Mouse (Mus musculus): ENCODE measurements around the gene Slco3a1. TPM values are rescaled to one million over a fixed set of nuclear protein-coding genes. Genes with fewer than 3 reads are reported as not detected.
"Not testable (repeated sequence)": the region's sequence is repeated elsewhere in the genome, so short reads cannot be mapped to it uniquely, and the experiment has no call there.

Gene Slco3a1
- total RNA-seq, 2 experiments from 2014 or later: 39.1 to 57.9 TPM

GRCm38 (mm10) chr7:74408601-74409323 is 145.8 kb downstream of the Slco3a1 start:
- no peak for DNase-seq (ENCODE audit: low spot score in 2 of 2)
- intact Hi-C loops (cut with DNase I): no loop called here

- intact Hi-C loops (cut with DNase I); DNase-seq (ENCODE audit: low spot score in 2 of 2): not testable (repeated sequence)
Measured at GRCm38 (mm10) chr7:74407851-74408250, 146.7 kb downstream of the Slco3a1 start.

GRCm38 (mm10) chr7:74399729-74400128 is 154.9 kb downstream of the Slco3a1 start:
- intact Hi-C loops (cut with DNase I): no loop called here
- DNase-seq (ENCODE audit: low spot score in 2 of 2): no peak

- DNase-seq (ENCODE audit: low spot score in 2 of 2): no peak
- intact Hi-C loops (cut with DNase I): no loop called here
Measured at GRCm38 (mm10) chr7:74399154-74399553, 155.4 kb downstream of the Slco3a1 start.

GRCm38 (mm10) chr7:74398326-74398725 is 156.3 kb downstream of the Slco3a1 start:
- no peak for DNase-seq (ENCODE audit: low spot score in 2 of 2)
- intact Hi-C loops (cut with DNase I): no loop called here

GRCm38 (mm10) chr7:74391451-74391873 is 163.1 kb downstream of the Slco3a1 start:
- intact Hi-C loops (cut with DNase I): no loop called here
- DNase-seq (ENCODE audit: low spot score in 2 of 2): no peak

- no peak for DNase-seq (ENCODE audit: low spot score in 2 of 2)
- intact Hi-C loops (cut with DNase I): no loop called here
Measured at GRCm38 (mm10) chr7:74389570-74389969, 165.0 kb downstream of the Slco3a1 start.

GRCm38 (mm10) chr7:74386257-74386656 is 168.3 kb downstream of the Slco3a1 start:
- no peak for DNase-seq (ENCODE audit: low spot score in 2 of 2)
- intact Hi-C loops (cut with DNase I): no loop called here

GRCm38 (mm10) chr7:74383040-74383666 is 171.4 kb downstream of the Slco3a1 start:
- intact Hi-C loops (cut with DNase I): no loop called here
- DNase-seq (ENCODE audit: low spot score in 2 of 2): no peak

GRCm38 (mm10) chr7:74382286-74382685 is 172.3 kb downstream of the Slco3a1 start:
- intact Hi-C loops (cut with DNase I): no loop called here
- no peak for DNase-seq (ENCODE audit: low spot score in 2 of 2)

- intact Hi-C loops (cut with DNase I): no loop called here
- peak in 1 of 2 experiments; percentile 26 for DNase-seq (ENCODE audit: low spot score in 2 of 2)
Measured at GRCm38 (mm10) chr7:74381881-74382281, 172.7 kb downstream of the Slco3a1 start.

- intact Hi-C loops (cut with DNase I): no loop called here
- DNase-seq (ENCODE audit: low spot score in 2 of 2): no peak
Measured at GRCm38 (mm10) chr7:74381051-74381450, 173.5 kb downstream of the Slco3a1 start.

GRCm38 (mm10) chr7:74377909-74378308 is 176.7 kb downstream of the Slco3a1 start:
- intact Hi-C loops (cut with DNase I): loop anchor here (5.0 kb wide), 1 partner anchor 44 kb away; no protein-coding TSS in a partner anchor
- DNase-seq (ENCODE audit: low spot score in 2 of 2): no peak

GRCm38 (mm10) chr7:74376397-74377044 is 178.1 kb downstream of the Slco3a1 start:
- intact Hi-C loops (cut with DNase I): loop anchor here (5.0 kb wide), 1 partner anchor 46 kb away; no protein-coding TSS in a partner anchor
- peak; percentile 50 to 61 for DNase-seq (ENCODE audit: low spot score in 2 of 2)

GRCm38 (mm10) chr7:74375174-74375957 is 179.2 kb downstream of the Slco3a1 start:
- intact Hi-C loops (cut with DNase I): loop anchor here (5.0 kb wide), 1 partner anchor 47 kb away; no protein-coding TSS in a partner anchor
- no peak for DNase-seq (ENCODE audit: low spot score in 2 of 2)

GRCm38 (mm10) chr7:74373056-74373455 is 181.5 kb downstream of the Slco3a1 start:
- intact Hi-C loops (cut with DNase I): no loop called here
- no peak for DNase-seq (ENCODE audit: low spot score in 2 of 2)

- intact Hi-C loops (cut with DNase I): no loop called here
- no peak for DNase-seq (ENCODE audit: low spot score in 2 of 2)
Measured at GRCm38 (mm10) chr7:74372141-74372582, 182.4 kb downstream of the Slco3a1 start.

GRCm38 (mm10) chr7:74371656-74372055 is 182.9 kb downstream of the Slco3a1 start:
- no peak for DNase-seq (ENCODE audit: low spot score in 2 of 2)
- intact Hi-C loops (cut with DNase I): loop anchor here (2.0 kb wide), 1 partner anchor 739 kb away; no protein-coding TSS in a partner anchor

GRCm38 (mm10) chr7:74371208-74371607 is 183.4 kb downstream of the Slco3a1 start:
- intact Hi-C loops (cut with DNase I): loop anchor here (2.0 kb wide), 1 partner anchor 740 kb away; no protein-coding TSS in a partner anchor
- DNase-seq (ENCODE audit: low spot score in 2 of 2): no peak
